Mouse (Mus musculus) adrenal gland, postnatal 10 days (tissue): ENCODE data around the gene Chst15. TPM values are rescaled to one million over a fixed set of nuclear protein-coding genes. Genes with fewer than 3 reads are reported as not detected.

Source experiments
- DNase-seq: peaks from one replicate; pipeline ENCODE4 v3.0.0; 2021; ENCODE audit warnings: mixed read lengths
- total RNA-seq, 2 experiments: library from RNA; stranded (reverse); gene quantifications; 2 replicates each; pipeline ENCODE4 v1.2.3; 2021

Chst15 gene
- total RNA-seq, 2 experiments from 2014 or later = 39.3 to 40.3 TPM

DNA sequence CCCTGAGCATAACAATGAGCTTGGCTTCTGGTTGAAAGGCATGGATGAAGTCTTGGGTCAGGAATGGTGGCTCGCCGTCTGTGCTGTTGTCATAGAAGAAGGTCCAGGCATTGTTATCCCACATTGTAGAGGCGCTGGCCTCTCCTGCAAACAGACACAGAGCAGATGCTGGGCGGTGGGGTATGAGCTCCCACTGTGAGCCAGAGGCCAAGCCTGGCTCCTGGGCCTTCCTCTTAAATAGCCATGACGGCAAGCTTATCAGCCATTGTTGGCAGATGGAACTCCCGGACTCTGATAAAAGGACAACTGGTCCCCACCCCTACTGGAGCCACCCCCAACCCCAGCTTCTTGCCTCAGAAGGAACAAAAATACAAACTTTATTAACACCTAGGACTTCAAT is 54.3 kb downstream of the Chst15 start:
- DNase-seq = no peak

GRCm38 (mm10) chr7:132261885-132262284 is 55.1 kb downstream of the Chst15 start:
- DNase-seq = no peak

DNA sequence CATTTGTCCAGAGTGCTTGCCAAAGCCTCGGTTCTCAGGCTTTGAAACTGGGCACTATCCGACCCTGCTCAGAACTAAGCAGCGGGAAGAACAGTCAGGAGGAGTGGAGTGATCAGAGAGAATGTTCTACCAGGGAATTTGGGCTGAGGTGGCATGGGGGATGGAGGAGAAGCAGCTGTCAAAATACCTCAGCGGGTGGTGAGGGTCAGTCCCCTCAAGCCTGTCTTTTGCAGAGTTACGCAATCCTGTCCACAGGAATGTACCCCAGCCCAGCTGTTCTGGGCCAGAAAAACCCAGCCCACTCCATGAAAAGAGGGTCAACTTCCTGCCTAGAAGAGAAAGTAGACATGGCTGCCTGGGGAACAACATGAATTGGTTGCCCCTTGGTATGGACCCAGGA is 56.4 kb downstream of the Chst15 start:
- no peak for DNase-seq

GRCm38 (mm10) chr7:132258817-132259216 is 58.2 kb downstream of the Chst15 start:
- DNase-seq = peak; percentile 59

DNA sequence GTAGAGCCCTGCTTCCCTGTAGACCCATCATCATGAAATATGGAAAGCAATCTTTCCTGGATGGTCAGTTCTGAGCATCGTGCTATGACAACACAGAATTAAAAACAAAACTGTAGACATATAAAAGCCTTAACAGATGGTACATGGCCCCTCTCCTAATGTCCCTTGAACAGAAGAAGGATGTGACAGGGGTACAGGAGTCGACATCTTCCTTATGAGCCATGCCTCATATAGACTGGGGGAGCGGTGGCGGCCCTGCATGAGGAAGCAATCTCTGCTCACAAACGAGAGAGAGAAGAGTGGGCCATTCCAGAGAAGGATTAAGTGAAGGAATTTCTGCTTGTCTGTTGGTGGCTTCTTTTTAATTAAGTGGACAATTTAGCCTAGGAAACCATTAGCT is 58.8 kb downstream of the Chst15 start:
- DNase-seq = no peak

DNA sequence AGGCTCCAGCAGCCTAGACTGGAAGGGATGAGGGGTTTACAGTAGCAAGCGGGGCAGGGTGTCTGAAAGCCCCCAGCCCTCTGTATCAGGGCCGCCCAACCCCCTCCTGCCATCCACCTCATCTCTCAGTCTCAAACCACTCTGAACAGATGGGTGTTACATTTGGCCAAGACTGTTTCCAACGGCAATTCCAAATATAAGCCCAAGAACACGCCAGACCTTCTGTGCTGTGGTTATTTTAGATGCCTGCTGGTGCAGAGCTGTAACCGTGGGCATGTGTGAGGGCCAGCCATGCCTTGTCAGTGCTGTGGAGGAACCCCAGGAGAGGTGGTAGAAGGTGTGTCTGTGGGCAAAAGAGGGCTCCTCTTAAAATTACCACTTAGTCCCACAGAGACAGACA is 63.5 kb downstream of the Chst15 start:
- no peak for DNase-seq

DNA sequence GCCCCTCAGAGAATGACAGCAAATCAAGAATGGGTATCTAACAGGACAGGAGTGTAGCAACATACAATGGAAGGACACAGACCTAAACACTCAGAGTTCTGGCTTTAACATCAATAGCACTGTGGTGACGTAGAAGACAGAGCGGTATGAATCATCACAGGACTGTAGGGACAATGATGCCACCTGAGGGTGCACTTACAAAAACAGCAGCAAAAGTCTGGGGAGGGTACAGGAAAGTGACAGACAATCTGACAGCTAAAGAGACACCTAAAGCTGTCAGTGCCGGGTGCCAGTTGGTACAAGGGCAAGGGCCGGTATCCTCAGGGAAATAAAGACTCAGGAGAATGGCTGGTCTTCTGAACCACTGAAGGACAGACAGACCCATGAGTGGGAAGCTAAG is 64.0 kb downstream of the Chst15 start:
- no peak for DNase-seq

GRCm38 (mm10) chr7:132249563-132250119 is 67.4 kb downstream of the Chst15 start:
- no peak for DNase-seq

GRCm38 (mm10) chr7:132247567-132247966 is 69.5 kb downstream of the Chst15 start:
- DNase-seq = no peak

DNA sequence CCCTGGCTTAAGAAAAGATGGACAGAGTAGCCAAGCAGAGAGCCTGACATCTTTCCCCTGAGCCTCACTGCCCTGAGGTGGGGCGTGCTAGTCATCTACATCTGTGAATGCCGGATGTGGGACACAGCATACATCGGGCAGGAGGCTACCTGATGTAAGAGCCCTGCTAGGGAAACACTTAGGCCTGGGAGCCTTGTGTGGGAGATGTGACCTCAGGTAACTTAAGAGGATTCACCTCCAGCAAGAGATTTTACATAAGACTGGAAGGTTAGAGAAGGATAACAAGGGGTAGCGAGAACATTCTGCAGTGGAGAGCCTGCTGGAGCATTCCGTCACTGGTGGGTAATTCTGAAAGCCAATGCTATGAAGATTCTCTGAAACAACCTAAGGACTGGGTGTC is 69.9 kb downstream of the Chst15 start:
- DNase-seq = no peak

DNA sequence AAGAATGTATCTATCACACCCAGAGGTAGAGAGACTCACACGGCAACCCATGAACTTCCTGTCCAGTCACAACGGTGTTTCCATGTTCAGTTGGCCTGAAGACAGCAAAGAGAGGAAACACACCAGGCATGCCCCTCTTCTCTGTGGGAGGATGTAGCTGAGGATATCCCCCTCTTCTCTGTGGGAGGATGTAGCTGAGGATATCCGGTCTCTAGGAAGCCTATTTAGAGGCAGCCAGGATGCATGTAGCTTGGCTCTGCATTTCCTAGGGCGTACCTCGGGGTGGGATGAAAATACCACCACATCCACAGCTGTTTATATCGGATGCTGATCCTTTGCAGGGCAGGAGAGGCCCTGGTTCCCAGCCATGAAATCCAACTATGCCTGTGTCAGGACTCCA is 71.3 kb downstream of the Chst15 start:
- no peak for DNase-seq

DNA sequence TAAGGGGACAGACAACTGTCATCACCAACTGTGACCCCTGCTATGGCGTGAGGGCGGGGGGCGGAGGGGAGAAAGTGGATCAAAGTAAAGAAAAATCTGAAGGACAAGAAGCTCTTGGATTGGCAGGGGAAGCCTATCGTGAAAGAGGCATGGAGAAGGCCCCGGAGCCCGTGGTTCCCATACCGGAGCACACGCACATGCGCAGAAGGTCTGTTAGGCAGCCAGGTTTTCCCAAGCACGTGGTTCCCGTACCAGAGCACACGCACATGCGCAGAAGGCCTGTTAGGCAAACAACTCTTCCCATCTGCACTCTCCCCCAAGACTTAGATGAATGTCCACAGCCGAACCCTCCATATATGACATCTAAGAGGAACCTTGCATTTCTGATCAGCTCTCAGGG is 72.4 kb downstream of the Chst15 start:
- DNase-seq = no peak

DNA sequence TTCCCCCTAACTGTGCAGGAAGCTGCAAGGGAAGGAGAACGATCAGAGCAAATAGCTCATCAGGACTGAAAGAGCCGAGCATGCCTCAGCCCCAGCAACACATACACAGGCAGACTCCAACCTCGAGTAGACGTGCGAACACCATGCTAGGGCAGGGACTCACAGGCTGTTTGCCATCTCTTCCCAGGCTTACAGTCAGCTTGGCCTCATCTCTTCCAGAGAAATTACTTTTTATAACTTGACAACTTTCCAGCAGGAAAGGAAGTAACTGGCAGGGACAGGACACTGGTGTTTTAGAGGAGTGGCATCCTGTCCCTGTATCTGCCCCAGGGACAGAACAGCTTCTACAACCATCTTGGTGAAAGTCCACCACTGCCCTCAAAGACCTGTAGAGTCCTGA is 73.8 kb downstream of the Chst15 start:
- DNase-seq = no peak

DNA sequence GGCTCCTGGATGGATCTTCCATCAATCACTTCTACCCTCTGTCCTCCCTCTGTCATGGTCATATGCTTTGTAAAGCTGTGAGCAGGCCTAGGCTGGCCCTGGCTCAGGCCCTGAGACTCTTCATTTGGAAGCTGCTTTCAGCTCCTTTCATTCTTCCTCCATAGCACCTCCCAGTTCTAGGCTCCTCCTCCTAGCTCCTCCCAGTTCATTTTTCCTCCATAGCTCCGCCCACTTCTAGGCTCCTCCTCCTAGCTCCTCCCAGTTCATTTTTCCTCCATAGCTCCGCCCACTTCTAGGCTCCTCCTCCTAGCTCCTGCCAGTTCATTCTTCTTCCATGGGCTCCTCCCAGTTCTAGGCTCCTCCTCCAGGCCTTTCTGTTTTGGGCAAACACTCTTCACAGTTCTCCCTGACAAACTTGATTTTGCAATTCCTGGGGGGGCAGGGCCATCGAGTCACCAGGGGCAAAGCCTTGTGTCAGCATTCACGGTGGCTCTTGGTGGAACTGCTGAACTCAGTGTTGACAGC is 74.3 kb downstream of the Chst15 start:
- DNase-seq = peak; percentile 52

DNA sequence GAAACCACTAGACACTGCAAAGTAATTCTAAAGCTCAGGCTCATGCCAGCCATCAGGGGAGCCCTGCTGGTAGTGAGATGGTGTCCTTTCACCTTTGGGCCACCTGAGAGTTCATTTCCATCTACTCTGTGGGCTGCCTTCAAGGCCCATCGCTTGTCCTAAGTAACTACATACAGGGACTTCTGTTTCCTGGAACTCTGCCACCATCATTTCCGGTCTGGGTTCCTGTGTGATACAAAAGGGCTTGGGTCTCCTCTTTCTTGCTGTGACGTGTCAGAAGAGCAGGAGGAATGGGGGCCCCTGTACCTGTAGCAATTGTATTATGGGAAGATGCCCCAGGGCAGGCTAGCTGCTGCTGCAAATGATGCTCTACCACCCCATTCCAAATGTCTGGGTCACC is 78.1 kb downstream of the Chst15 start:
- DNase-seq = no peak

- DNase-seq = no peak
These were observed 79.8 kb downstream of the Chst15 start for GRCm38 (mm10) chr7:132237191-132237590.

GRCm38 (mm10) chr7:132236789-132237188 is 80.2 kb downstream of the Chst15 start:
- no peak for DNase-seq

DNA sequence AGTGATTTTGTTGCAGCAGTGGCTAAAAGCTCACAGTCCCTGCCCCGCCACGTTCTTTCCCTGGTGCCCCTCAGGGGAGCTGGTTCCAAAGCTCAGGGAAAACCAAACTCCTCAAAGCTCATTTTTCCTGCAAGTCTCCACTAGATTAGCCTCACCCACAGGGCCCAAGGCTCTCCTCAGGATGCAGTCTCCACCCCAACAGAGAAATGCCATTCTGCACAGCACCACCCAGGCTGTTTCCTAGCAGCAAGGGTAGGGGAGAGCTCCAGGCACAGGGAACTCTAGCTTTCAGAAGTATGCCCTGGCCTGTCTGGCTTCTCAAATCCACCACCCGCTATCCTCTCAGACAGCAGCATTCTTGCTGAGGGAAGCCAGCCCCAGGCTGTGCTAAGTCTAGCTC is 82.8 kb downstream of the Chst15 start:
- DNase-seq = no peak

GRCm38 (mm10) chr7:132233732-132234131 is 83.3 kb downstream of the Chst15 start:
- no peak for DNase-seq

DNA sequence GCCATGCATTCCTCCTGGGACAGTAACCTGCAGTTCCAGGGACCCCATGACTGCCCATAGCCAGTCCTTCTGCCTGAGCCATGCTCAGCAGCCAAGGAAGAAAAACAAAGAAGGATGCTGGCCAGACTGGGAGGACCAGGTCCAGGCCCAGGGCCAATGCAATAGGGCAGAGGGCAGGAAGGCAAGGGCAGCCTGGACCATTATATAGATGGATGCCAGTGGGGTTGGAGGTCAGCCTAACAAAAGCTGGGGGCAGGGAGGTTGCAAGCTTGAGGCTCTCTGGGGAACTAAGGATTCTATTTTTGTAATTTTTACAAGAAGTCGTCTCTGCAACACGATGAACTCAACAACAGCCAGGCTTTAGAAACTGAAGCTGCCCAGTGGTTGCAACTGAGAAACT is 84.1 kb downstream of the Chst15 start:
- peak; percentile 77 for DNase-seq

DNA sequence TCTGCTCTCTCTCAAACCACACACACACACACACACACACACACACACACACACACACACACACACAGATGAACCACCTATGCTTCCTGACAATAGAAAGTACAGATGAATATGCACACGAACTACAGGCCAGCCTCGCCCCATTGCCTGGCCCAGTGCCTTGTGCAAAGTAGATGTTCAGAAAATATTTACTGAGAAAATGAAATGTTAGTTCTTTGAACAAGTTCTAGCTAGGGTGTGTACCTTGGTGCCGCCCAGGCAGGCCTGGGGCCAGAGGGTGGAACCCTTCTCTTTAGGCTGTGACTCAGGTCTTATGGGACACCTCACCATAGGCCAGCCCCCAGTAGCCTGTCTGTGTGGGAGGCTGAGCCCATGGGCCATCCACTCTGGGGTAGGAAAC is 85.6 kb downstream of the Chst15 start:
- no peak for DNase-seq

DNA sequence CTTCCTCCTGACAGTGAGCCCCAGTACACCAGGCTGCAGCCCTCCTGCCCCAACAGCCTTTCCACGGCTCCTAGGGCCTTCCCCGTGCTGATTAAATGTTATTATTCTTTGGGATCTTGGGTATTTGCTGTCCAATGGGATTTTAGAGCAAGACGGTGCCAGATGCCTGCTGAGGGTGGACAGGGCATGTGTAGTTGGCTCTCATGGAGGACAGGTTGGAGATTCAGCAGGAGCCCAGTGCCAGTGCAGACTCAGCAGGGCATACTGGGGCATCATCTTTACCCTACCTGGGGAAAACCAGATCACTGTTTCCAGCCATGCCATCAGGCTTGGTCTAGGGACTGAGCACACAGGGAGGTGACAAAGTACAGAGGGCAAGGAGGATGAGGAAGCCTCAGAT is 86.1 kb downstream of the Chst15 start:
- DNase-seq = no peak

DNA sequence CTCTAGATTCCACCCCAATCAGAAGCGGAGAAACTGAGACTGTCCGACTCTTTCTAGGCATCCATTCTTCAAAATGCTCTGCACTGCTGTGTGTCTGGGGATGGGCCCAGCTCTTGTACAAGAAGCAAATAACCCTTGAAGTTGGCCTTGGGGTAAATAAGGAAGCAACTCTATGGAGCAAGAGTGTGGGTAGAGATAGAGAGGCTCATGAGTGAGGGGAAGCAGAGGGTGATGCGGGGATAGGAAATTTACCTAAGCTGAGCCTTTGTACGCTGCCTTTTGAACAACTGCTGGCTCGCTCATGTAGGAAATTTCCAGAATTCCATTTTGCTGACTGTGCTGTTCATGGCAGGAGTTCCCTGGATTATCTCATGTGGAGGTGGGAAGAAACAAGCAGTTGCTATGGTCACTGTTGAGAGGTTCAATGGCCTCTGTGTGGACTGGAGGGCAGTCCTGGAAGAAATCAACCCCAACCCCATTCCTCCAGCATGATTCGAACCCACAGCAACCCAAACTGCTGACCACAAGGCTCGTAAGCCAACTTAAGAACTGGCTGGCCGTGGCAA is 89.9 kb downstream of the Chst15 start:
- DNase-seq = no peak

DNA sequence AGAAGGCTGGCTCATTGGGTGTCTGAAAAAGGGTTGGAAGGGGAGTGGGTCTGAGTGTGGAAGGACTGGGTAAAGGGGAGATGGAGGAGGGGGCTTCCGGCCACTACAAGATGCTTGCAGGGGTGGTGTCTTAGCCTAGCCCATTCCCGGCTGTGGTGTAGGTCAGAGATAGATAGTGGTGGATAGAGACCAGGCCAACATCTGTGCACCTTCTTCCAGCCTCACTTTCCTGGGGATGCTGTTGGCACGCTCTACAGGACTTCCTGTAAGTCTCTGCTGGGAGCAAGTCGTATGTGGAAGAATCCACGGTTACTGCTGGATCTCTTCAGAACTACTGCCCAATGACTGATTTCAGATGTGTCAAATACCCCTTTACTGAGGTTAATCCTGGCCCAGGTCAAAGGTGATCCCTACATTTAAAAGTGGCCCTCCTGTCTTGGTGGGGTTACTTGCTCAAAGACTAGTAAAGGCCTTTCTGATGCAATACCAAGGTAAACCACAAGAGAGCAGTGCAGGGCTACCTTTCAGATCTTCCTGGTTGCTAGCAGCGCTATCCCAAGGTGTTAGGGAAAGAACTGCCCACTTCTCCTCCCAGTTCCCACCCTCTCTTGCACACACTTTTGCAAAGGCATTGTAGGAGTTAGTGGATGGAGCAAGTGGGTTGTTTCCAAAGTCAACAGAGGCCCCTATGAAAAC is 90.5 kb downstream of the Chst15 start:
- DNase-seq = peak; percentile 90
